Mouse (Mus musculus) activated CD4-positive, CD25-positive, alpha-beta regulatory T cell, adult 9 weeks (primary cell): ENCODE measurements around the gene Olfr887. TPM values are rescaled to one million over a fixed set of nuclear protein-coding genes. Genes with fewer than 3 reads are reported as not detected.

Experiments used
- polyA plus RNA-seq: library from polyadenylated mRNA; unstranded; fragments of 100-300 nt; shearing (Covaris generic); gene quantifications from one replicate; pipeline ENCODE4 v1.2.1, GENCODE M21; 2017

The Olfr887 gene
- polyA plus RNA-seq, result not detected

DNA sequence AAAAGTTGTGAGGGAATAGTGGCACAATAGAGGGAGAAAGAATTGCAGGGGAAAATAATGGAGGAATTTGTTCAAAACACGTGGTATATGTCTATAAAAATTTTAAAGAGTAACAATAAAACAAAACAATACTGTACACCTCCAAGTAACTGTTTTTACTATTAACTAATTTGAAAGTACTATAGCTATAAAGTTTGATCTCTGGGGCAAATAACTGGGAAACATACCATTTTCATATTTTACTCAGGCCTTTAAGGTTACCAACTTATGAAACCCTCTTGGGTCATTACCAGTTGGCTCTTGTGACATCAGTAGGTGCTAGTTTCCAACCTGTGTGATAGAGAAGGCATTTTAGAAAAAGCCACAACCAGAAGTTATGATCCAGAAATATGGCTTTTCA is at the start of gene Olfr887:
Gene Olfr887 (plus strand): TSS at position 301 of the 400 bp plus-strand sequence.

DNA sequence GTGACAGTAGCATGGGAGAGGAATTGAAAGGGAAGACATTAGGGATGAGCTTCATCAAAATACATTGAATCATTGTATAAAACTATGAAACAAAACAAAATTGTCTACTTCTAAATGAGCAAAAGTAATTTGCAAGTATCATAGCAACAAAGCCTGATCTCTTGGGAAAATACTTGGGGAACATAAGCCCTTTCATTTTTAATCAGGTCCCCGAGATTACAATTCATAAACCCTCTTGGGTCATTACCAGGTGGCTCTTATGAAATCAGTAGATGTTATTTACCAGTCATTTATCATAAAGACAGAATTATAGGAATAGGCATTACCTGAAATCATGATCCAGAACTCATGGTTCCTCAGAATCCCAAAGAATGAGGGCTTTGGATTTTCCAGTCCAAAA is 37.6 kb upstream of the Olfr887 start, which contains the start of gene Olfr884:
Gene Olfr884 (plus strand): TSS at position 301 of the 400 bp plus-strand sequence.

DNA sequence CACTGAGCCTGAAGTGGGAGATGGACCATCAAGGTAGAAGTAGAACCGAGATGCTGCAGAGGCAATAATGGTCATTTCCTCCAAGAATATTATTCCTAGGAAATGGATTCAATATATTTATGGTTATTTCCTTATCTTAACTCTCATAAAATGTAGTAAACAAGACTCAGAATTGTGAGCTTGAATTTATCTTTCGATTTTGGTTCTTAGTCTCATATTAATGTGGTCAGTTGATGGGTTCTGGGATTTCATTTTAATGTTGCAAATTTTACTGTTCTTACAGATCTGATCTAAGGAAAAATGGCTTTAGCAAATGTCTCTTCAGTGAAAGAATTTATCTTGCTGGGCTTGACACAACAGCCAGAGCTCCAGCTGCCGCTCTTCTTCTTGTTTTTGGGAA is 22.9 kb upstream of the Olfr887 start, which contains the start of gene Olfr885:
Gene Olfr885 (plus strand): TSS at position 301 of the 400 bp plus-strand sequence.

DNA sequence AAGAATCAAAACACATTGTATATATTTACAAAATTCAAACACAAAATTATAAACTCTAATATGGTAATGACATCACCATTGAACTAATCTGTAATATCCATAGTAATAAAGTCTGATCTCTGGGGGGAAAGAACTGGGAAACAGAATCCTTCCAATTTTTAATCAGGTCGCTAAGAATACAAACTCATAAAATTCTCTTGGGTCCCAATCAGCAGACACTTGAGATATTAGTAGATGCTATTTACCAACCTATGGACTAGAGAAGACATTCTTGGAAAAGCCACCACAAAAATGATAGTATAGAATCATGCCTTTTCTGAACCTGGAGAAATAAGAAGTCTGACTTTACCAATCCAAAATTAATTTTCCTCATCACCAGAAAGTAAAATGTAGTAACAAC is 24.0 kb downstream of the Olfr887 start, which contains the start of gene Olfr888:
Gene Olfr888 (plus strand): TSS at position 301 of the 400 bp plus-strand sequence.

DNA sequence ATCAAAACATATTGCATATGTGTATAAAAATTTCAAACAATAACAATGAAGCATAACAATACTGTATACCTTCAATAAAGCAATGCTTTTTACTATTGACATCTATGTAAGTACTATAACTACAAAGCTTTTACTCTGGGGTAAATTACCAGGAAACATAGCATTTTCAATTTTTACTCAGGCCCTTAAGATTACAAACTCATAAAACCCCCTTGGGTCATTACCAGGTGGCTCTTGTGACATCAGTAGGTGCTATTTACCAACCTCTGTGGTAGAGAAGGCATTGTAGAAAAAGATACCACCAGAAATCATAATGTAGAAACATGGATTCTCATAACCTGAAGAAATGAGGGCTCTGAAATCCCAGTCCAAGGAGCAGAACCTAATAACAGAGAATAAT is 31.0 kb downstream of the Olfr887 start, which contains the start of gene Olfr889:
Gene Olfr889 (plus strand): TSS at position 301 of the 400 bp plus-strand sequence.

Other genes with a start within 250 kb of the Olfr887 start
- gene Olfr877, start 229.8 kb upstream of the Olfr887 start, polyA plus RNA-seq, result not detected
- not detected for gene Olfr145, start 187.3 kb upstream of the Olfr887 start, polyA plus RNA-seq
- gene Olfr878, start 166.2 kb upstream of the Olfr887 start, polyA plus RNA-seq, result not detected
- not detected for gene Olfr881, start 92.2 kb upstream of the Olfr887 start, polyA plus RNA-seq
- not detected for gene Olfr883, start 58.3 kb upstream of the Olfr887 start, polyA plus RNA-seq
- not detected for gene Olfr884, start 37.5 kb upstream of the Olfr887 start, polyA plus RNA-seq
- not detected for gene Olfr885, start 22.8 kb upstream of the Olfr887 start, polyA plus RNA-seq
- not detected for gene Olfr888, start 24.1 kb downstream of the Olfr887 start, polyA plus RNA-seq
- 0.20 TPM for gene Olfr889, start 31.1 kb downstream of the Olfr887 start, polyA plus RNA-seq
- gene Olfr890, start 58.4 kb downstream of the Olfr887 start, polyA plus RNA-seq, result not detected
- not detected for gene Olfr891, start 96.7 kb downstream of the Olfr887 start, polyA plus RNA-seq
- not detected for gene Olfr893, start 124.3 kb downstream of the Olfr887 start, polyA plus RNA-seq
- gene Olfr894, start 134.0 kb downstream of the Olfr887 start, polyA plus RNA-seq, result not detected
- not detected for gene Olfr143, start 168.7 kb downstream of the Olfr887 start, polyA plus RNA-seq
- not detected for gene Olfr895, start 183.8 kb downstream of the Olfr887 start, polyA plus RNA-seq
- not detected for gene Olfr896-ps1, start 207.0 kb downstream of the Olfr887 start, polyA plus RNA-seq
- not detected for gene Olfr25, start 245.0 kb downstream of the Olfr887 start, polyA plus RNA-seq